Mouse (Mus musculus) lung, postnatal 0 days (tissue): ENCODE measurements around the gene Itpr1. TPM values are rescaled to one million over a fixed set of nuclear protein-coding genes. Genes with fewer than 3 reads are reported as not detected.

Experiments
- ATAC-seq: fragments of 200-750 bp; cut with Nextera tagmentation; 2 replicates; pipeline ENCODE4 v1.8.0; 2017; ENCODE audit warnings: moderate library complexity
- DNase-seq: peaks from one replicate; pipeline ENCODE4 v3.0.0-alpha.2; 2016; ENCODE audit warnings: low spot score
- H3K27ac ChIP-seq: fragments of 300-500 bp; sonication (generic); 2 replicates; pipeline ENCODE4 v1.5.1; 2014; ENCODE audit warnings: antibody characterized with exemption, mild to moderate bottlenecking, low read length, mixed read lengths
- H3K27me3 ChIP-seq: fragments of 300-500 bp; sonication (generic); replicated peaks from 2 replicates; pipeline ENCODE4 v1.6.1; 2014; ENCODE audit warnings: low read length, mixed read lengths; ENCODE audit not compliant: insufficient read depth
- H3K36me3 ChIP-seq: fragments of 300-500 bp; sonication (generic); 2 replicates; pipeline ENCODE4 v1.6.1; 2014; ENCODE audit warnings: low read length, mixed read lengths; ENCODE audit not compliant: insufficient read depth
- H3K4me1 ChIP-seq: fragments of 300-500 bp; sonication (generic); 2 replicates; pipeline ENCODE4 v1.6.1; 2014; ENCODE audit warnings: antibody characterized with exemption, low read depth, low read length, mixed read lengths; ENCODE audit not compliant: insufficient read depth
- H3K4me2 ChIP-seq: fragments of 300-500 bp; sonication (generic); replicated peaks from 2 replicates; pipeline ENCODE4 v1.6.1; 2014; ENCODE audit warnings: low read depth, mild to moderate bottlenecking, low read length, moderate library complexity, mixed read lengths
- H3K4me3 ChIP-seq: fragments of 300-500 bp; sonication (generic); 2 replicates; pipeline ENCODE4 v1.5.1; 2014; ENCODE audit warnings: low read depth, low read length
- H3K9ac ChIP-seq: fragments of 300-500 bp; sonication (generic); replicated peaks from 2 replicates; pipeline ENCODE4 v1.6.1; 2014; ENCODE audit warnings: low read depth, mild to moderate bottlenecking
- H3K9me3 ChIP-seq: fragments of 300-500 bp; sonication (generic); 2 replicates; pipeline ENCODE4 v1.6.1; 2016; ENCODE audit warnings: low read length, mixed read lengths
- CTCF ChIP-seq: IDR thresholded peaks from 2 replicates; pipeline ENCODE4 v1.5.1; 2016; ENCODE audit warnings: antibody characterized with exemption, mild to moderate bottlenecking
- EP300 ChIP-seq: IDR thresholded peaks from 2 replicates; pipeline ENCODE4 v1.6.1; 2016; ENCODE audit warnings: antibody characterized with exemption, mild to moderate bottlenecking, control low read depth
- WGBS: fragments of 180-500 bp; shearing (Covaris S2); extraction: QIAGEN DNeasy Blood & Tissue Kit; methylation state at CpG from one replicate; pipeline ENCODE4 v1.1.7; 2014; 5-methylcytosine and 5-hydroxymethylcytosine counted together
- polyA plus RNA-seq: library from polyadenylated mRNA; unstranded; fragments of >200 nt; fragmentation: Nextera tagmentation; extraction: Ambion mirVana; gene quantifications from 2 replicates; pipeline ENCODE4 v1.2.1, GENCODE M21; 2015

Gene Itpr1
- polyA plus RNA-seq, 1 experiment from 2014 or later = 9.2 TPM

- Histone ChIP-seq H3K4me3 (no peak overlapping the region), H3K4me1 (no peaks in the 10 kb centered on the region), H3K36me3 (0 out of 2 replicates have a peak, but pooled peaks cover 11% of the 10 kb centered on the region), H3K4me2 (no peak overlapping the region), H3K27ac (no peak overlapping the region), H3K27me3 (no peaks in the 10 kb centered on the region), H3K9me3 (no peaks in the 10 kb centered on the region), H3K9ac (no peak overlapping the region)
- TF ChIP-seq CTCF (no peak), EP300 (peak; percentile 61)
- 79% methylated on average over 8 of the region's 8 CpGs for WGBS
- ATAC-seq (peak; percentile 66), DNase-seq (peak; percentile 76)
These were observed 200.1 kb downstream of the Itpr1 start for GRCm38 (mm10) chr6:108413006-108413405.

- Histone ChIP-seq H3K27me3 (no peaks in the 10 kb centered on the region), H3K4me3 (no peak overlapping the region), H3K9me3 (no peaks in the 10 kb centered on the region), H3K9ac (no peak overlapping the region), H3K4me2 (no peak overlapping the region), H3K4me1 (no peaks in the 10 kb centered on the region), H3K36me3 (0 out of 2 replicates have a peak, but pooled peaks cover 11% of the 10 kb centered on the region), H3K27ac (no peak overlapping the region)
- TF ChIP-seq CTCF (no peak), EP300 (no peak)
- no peak for ATAC-seq
- DNase-seq = no peak
- 86% methylated on average over 9 of the region's 9 CpGs for WGBS
These were observed 200.7 kb downstream of the Itpr1 start for GRCm38 (mm10) chr6:108413593-108413992.

GRCm38 (mm10) chr6:108415847-108416246, 203.0 kb downstream of the Itpr1 start:
- no peak overlapping the region for H3K27ac ChIP-seq
- no peak overlapping the region for H3K4me3 ChIP-seq
- no peak overlapping the region for H3K9ac ChIP-seq
- H3K27me3 ChIP-seq = no peaks in the 10 kb centered on the region
- H3K36me3 ChIP-seq = 0 out of 2 replicates have a peak, but pooled peaks cover 11% of the 10 kb centered on the region
- 83% methylated on average over 4 of the region's 4 CpGs for WGBS
- no peak for TF ChIP-seq CTCF
- TF ChIP-seq EP300 = no peak
- no peak for DNase-seq
- H3K4me1 ChIP-seq = no peaks in the 10 kb centered on the region
- H3K4me2 ChIP-seq = no peak overlapping the region
- H3K9me3 ChIP-seq = no peaks in the 10 kb centered on the region
- no peak for ATAC-seq

GRCm38 (mm10) chr6:108417508-108417907, 204.6 kb downstream of the Itpr1 start:
- no peak overlapping the region for H3K27ac ChIP-seq
- no peak overlapping the region for H3K9ac ChIP-seq
- H3K4me3 ChIP-seq = no peak overlapping the region
- DNase-seq (peak; percentile 86), ATAC-seq (peak; percentile 74)
- H3K4me2 ChIP-seq = no peak overlapping the region
- 25% methylated on average over 8 of the region's 8 CpGs for WGBS
- TF ChIP-seq CTCF (peak; percentile 97), EP300 (no peak)
- H3K36me3 ChIP-seq = 0 out of 2 replicates have a peak, but pooled peaks cover 11% of the 10 kb centered on the region
- H3K4me1 ChIP-seq = no peaks in the 10 kb centered on the region
- H3K9me3 ChIP-seq = no peaks in the 10 kb centered on the region
- H3K27me3 ChIP-seq = no peaks in the 10 kb centered on the region

- DNase-seq = peak; percentile 52
- H3K27me3 ChIP-seq = no peaks in the 10 kb centered on the region
- H3K27ac ChIP-seq = no peak overlapping the region
- ATAC-seq = peak; percentile 62
- H3K4me1 ChIP-seq = no peaks in the 10 kb centered on the region
- no peaks in the 10 kb centered on the region for H3K9me3 ChIP-seq
- no peak; the same call in 1 of the 2 replicates for TF ChIP-seq EP300
- H3K4me3 ChIP-seq = no peak overlapping the region
- no peak overlapping the region for H3K9ac ChIP-seq
- 0 out of 2 replicates have a peak, but pooled peaks cover 11% of the 10 kb centered on the region for H3K36me3 ChIP-seq
- H3K4me2 ChIP-seq = no peak overlapping the region
- WGBS = 83% methylated on average over 7 of the region's 7 CpGs
These were observed 205.3 kb downstream of the Itpr1 start for GRCm38 (mm10) chr6:108418218-108418617.

- H3K4me3 ChIP-seq = no peak overlapping the region
- no peak overlapping the region for H3K4me2 ChIP-seq
- no peak overlapping the region for H3K9ac ChIP-seq
- H3K27ac ChIP-seq = no peak overlapping the region
- peak; percentile 25; the same call in 1 of the 2 replicates for ATAC-seq
- no peak for TF ChIP-seq CTCF
- no peak for TF ChIP-seq EP300
- 65% methylated on average over 9 of the region's 9 CpGs for WGBS
- no peaks in the 10 kb centered on the region for H3K27me3 ChIP-seq
- no peaks in the 10 kb centered on the region for H3K36me3 ChIP-seq
- DNase-seq = no peak
- H3K4me1 ChIP-seq = no peaks in the 10 kb centered on the region
- H3K9me3 ChIP-seq = no peaks in the 10 kb centered on the region
These were observed 212.1 kb downstream of the Itpr1 start for GRCm38 (mm10) chr6:108424749-108425584.
